Mouse (Mus musculus): ENCODE measurements around the gene Ttc39b. TPM values are rescaled to one million over a fixed set of nuclear protein-coding genes. Genes with fewer than 3 reads are reported as not detected.

Gene Ttc39b
- polyA plus RNA-seq, 1 experiment: 20.8 TPM

GRCm38 (mm10) chr4:83311481-83311880 lies 12.6 kb downstream of the Ttc39b start:
- no peak for TF ChIP-seq POLR2A (IDR thresholded peaks at IDR 0.05; ENCODE audit: extremely low read depth, insufficient read depth, low read length)
- no peak for TF ChIP-seq CTCF (IDR thresholded peaks at IDR 0.05; ENCODE audit: extremely low read depth, insufficient read depth, low read length)
- Histone ChIP-seq H3K4me1 (ENCODE audit: control insufficient read depth, insufficient read depth, low read length) (no peaks in the 10 kb centered on the region), H3K27ac (ENCODE audit: insufficient read depth, low read length) (no peak overlapping the region), H3K4me3 (ENCODE audit: insufficient read depth, low read length) (no peak overlapping the region)

DNA sequence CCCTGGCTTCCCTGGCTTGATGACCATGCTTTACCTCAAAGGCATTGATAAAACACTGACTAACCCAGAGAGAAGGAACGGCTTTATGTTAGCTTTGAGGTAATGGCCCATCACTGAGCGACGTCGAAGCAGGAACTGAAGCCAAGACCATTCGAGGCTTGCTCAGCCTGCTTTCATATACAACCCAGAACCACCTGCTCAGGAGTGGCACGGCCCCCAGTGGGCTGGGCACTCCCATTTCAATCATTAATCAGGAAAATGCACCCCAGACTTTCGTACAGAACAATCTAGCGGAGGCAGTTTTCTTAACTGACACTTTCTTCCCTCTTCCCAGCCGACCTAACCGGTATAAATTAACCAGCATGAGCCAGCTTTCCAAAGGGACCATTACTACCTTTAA lies 13.1 kb downstream of the Ttc39b start:
- TF ChIP-seq POLR2A (IDR thresholded peaks at IDR 0.05; ENCODE audit: extremely low read depth, insufficient read depth, low read length) (no peak), CTCF (IDR thresholded peaks at IDR 0.05; ENCODE audit: extremely low read depth, insufficient read depth, low read length) (no peak)
- Histone ChIP-seq H3K4me1 (ENCODE audit: control insufficient read depth, insufficient read depth, low read length) (no peaks in the 10 kb centered on the region), H3K27ac (ENCODE audit: insufficient read depth, low read length) (no peak overlapping the region), H3K4me3 (ENCODE audit: insufficient read depth, low read length) (no peak overlapping the region)

DNA sequence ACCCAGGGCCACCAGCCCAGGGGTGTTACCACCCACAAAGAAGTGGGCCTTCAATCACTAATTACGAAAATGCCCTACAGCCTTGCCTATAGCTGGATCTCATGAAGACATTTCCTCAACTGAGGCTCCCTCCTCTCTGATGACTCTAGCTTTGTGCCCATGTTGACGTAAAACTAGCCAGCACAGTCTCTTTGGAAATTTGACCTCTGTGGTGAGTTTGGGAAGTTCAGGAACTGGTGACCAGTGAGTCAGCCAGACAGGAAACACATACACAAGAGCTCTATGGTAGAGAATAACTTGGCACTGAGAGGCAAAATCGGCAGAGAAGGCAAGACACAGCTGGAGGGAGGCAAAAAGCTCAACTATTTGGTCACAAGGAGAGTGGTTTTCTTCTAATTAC lies 15.1 kb downstream of the Ttc39b start:
- Histone ChIP-seq H3K4me1 (ENCODE audit: control insufficient read depth, insufficient read depth, low read length) (no peaks in the 10 kb centered on the region), H3K27ac (ENCODE audit: insufficient read depth, low read length) (no peak overlapping the region), H3K4me3 (ENCODE audit: insufficient read depth, low read length) (no peak overlapping the region)
- TF ChIP-seq POLR2A (IDR thresholded peaks at IDR 0.05; ENCODE audit: extremely low read depth, insufficient read depth, low read length): no peak
- no peak for TF ChIP-seq CTCF (IDR thresholded peaks at IDR 0.05; ENCODE audit: extremely low read depth, insufficient read depth, low read length)

DNA sequence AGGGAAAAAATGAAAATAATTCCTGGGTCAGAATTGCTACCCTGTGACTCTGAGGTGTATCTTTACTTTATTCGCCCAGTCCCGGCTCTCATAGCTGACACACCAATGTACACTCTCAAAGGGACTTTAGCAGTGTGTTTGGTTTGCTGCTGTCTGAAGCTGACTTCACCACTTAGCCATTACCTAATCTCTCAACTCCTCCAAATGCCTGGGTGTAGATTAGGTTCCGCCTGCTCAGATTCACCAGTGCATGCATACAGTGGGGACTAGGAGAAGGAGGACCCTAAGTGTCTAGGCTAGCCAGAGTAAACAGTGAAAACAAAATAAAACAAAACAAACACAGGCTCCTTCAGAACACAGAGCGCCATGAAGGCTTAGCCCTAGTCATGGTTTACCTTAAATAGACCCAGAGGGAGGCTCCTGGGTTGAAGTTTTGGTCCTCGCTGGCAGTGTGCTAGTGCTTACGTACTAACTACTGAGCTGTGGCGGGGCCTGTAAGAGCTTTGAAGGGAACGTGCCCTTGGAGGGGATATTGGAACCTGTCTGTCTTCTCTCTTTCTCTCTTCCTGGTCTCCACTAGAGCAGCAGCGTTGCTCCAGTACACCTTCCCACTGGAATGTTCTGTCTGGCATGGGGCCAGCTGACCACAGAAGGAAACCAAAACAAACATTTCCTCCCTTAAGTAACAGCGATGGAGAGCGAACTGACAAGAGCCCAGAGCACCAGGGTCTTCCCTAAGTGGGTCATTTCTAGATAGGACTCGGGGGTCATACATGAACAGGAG lies 16.2 kb downstream of the Ttc39b start:
- Histone ChIP-seq H3K4me1 (ENCODE audit: control insufficient read depth, insufficient read depth, low read length) (peaks cover 2% of the 10 kb centered on the region; the same call in 1 of the 2 replicates), H3K27ac (ENCODE audit: insufficient read depth, low read length) (no peak overlapping the region), H3K4me3 (ENCODE audit: insufficient read depth, low read length) (no peak overlapping the region)
- no peak for TF ChIP-seq POLR2A (IDR thresholded peaks at IDR 0.05; ENCODE audit: extremely low read depth, insufficient read depth, low read length)
- TF ChIP-seq CTCF (IDR thresholded peaks at IDR 0.05; ENCODE audit: extremely low read depth, insufficient read depth, low read length): no peak

DNA sequence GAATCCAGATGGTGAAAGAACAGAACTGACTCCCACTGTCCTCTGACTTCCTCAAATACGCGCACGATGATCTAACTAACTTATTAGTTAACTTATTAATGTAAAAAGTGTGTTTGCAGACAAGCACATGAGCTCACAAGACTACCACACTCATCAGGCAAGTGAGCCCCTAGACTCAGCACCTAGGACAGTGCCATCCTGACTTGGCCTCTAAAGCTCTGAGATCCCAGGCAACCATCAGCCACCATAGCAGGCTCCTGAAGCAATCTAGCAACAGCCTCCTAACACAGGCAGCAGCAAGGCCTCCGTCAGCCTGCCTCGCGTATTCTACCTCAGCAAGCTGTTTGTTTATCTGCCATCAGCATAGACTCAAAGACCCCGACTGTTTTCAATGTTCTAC lies 17.2 kb downstream of the Ttc39b start:
- no peak overlapping the region for H3K4me3 ChIP-seq (ENCODE audit: insufficient read depth, low read length)
- H3K27ac ChIP-seq (ENCODE audit: insufficient read depth, low read length): no peak overlapping the region
- TF ChIP-seq POLR2A (IDR thresholded peaks at IDR 0.05; ENCODE audit: extremely low read depth, insufficient read depth, low read length): no peak
- TF ChIP-seq CTCF (IDR thresholded peaks at IDR 0.05; ENCODE audit: extremely low read depth, insufficient read depth, low read length): no peak
- peaks cover 5% of the 10 kb centered on the region; the same call in 1 of the 2 replicates for H3K4me1 ChIP-seq (ENCODE audit: control insufficient read depth, insufficient read depth, low read length)

GRCm38 (mm10) chr4:83305099-83305498 lies 19.0 kb downstream of the Ttc39b start:
- Histone ChIP-seq H3K27ac (ENCODE audit: insufficient read depth, low read length) (no peak overlapping the region), H3K4me1 (ENCODE audit: control insufficient read depth, insufficient read depth, low read length) (peaks cover 6% of the 10 kb centered on the region; the same call in 1 of the 2 replicates), H3K4me3 (ENCODE audit: insufficient read depth, low read length) (no peak overlapping the region)
- no peak for TF ChIP-seq CTCF (IDR thresholded peaks at IDR 0.05; ENCODE audit: extremely low read depth, insufficient read depth, low read length)
- TF ChIP-seq POLR2A (IDR thresholded peaks at IDR 0.05; ENCODE audit: extremely low read depth, insufficient read depth, low read length): no peak

DNA sequence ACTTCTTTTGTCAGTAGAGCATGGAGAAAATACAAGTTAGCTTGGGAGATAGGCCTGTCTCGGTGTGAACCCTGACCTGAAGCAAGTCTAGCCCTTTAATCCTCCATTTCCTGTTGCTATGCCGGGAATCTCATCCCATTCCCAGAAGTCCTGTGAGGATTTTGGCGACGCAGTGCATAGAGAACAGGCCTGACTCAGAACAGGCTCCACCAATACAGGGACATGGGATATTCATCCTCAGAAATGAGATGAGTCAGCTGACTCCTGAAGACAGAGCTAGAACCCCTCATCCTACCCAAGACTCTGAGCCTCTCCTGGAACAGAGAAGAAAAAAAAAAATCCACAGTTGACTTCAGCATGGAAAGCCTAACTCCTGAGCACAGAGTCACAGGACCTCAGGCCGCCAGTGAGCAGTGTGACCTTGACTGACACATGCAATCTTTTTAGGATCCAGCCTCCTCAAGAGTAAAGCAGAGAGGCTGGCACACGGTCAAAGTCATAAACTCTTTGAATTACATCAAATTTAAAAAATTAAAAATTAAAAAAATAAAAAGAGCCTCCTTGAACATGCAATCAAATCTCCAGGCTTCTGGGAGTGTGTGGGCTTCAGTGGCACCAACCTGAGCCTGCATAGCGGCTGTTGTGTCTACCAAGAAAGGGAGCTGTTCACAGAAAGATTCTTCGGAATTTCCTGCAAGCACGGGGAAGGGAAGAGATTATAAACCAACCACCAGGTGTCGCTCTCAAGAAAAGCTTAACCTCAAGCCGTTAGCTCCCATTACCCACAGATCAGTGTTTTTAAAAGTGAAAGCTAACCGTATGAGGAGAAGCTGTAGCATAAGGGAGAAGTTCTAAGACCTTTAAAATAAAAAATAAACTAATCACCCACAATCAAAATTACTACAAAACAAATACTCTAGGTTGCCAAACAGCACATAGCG lies 20.9 kb downstream of the Ttc39b start:
- Histone ChIP-seq H3K27ac (ENCODE audit: insufficient read depth, low read length) (no peak overlapping the region), H3K4me3 (ENCODE audit: insufficient read depth, low read length) (no peak overlapping the region), H3K4me1 (ENCODE audit: control insufficient read depth, insufficient read depth, low read length) (peaks cover 7% of the 10 kb centered on the region; the same call in 1 of the 2 replicates)
- TF ChIP-seq CTCF (IDR thresholded peaks at IDR 0.05; ENCODE audit: extremely low read depth, insufficient read depth, low read length) (peak; percentile 65), POLR2A (IDR thresholded peaks at IDR 0.05; ENCODE audit: extremely low read depth, insufficient read depth, low read length) (no peak)

- TF ChIP-seq CTCF (IDR thresholded peaks at IDR 0.05; ENCODE audit: extremely low read depth, insufficient read depth, low read length) (no peak), POLR2A (IDR thresholded peaks at IDR 0.05; ENCODE audit: extremely low read depth, insufficient read depth, low read length) (no peak)
- Histone ChIP-seq H3K27ac (ENCODE audit: insufficient read depth, low read length) (no peak overlapping the region), H3K4me3 (ENCODE audit: insufficient read depth, low read length) (no peak overlapping the region), H3K4me1 (ENCODE audit: control insufficient read depth, insufficient read depth, low read length) (peaks cover 7% of the 10 kb centered on the region; the same call in 1 of the 2 replicates)
These were observed 21.8 kb downstream of the Ttc39b start for GRCm38 (mm10) chr4:83302123-83302737.

DNA sequence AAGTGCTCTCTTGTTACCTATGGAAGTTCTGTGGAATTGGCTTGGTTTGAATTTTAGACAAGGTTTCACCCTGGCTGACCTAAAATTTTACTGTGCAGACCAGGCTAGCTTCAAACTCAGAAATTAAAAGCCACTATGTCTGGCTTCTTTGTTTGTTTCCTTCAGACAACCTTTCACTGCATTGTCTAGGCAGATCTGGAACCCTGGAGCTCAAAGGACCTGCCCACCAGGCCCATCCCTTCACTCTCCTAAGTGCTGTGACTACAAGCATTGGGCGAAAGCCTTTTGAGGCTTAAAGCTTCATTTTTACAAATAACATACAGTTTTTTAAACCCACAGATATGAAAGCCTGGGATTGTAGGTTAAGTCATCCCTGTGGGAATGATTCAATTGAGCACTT lies 22.3 kb downstream of the Ttc39b start:
- Histone ChIP-seq H3K4me3 (ENCODE audit: insufficient read depth, low read length) (no peak overlapping the region), H3K4me1 (ENCODE audit: control insufficient read depth, insufficient read depth, low read length) (peaks cover 7% of the 10 kb centered on the region; the same call in 1 of the 2 replicates), H3K27ac (ENCODE audit: insufficient read depth, low read length) (no peak overlapping the region)
- TF ChIP-seq CTCF (IDR thresholded peaks at IDR 0.05; ENCODE audit: extremely low read depth, insufficient read depth, low read length): no peak
- no peak for TF ChIP-seq POLR2A (IDR thresholded peaks at IDR 0.05; ENCODE audit: extremely low read depth, insufficient read depth, low read length)
